ENCODE assay signal across 11 mouse cellular contexts in genomic region chr8:120724816-120725575, GRCm38 (mm10). TPM values are rescaled to one million over a fixed set of nuclear protein-coding genes. Genes with fewer than 3 reads are reported as not detected.
DNase-seq lines count a peak whose midpoint lies in the region; ATAC-seq lines count a peak whose summit lies in the region.
"Had no signal": no experiment of that assay in that cellular context is flagged by ENCODE, and none has a peak within 500 bp of the region (broad histone marks: within the 10 kb centered on the region; RNA-seq: fewer than 3 reads in every experiment).

No protein-coding gene starts in this region.

- peak; percentile 23 for ATAC-seq in intestine, embryonic 15.5 days
- no peak for ATAC-seq in erythroid progenitor cell, adult 5-6 weeks (replicated peaks; ENCODE audit: low FRiP score, poor library complexity, severe bottlenecking)

- H3K9ac ChIP-seq in intestine, embryonic 15.5 days, result no peak overlapping the region
- H3K9ac ChIP-seq: embryonic facial prominence, embryonic 15.5 days; heart, embryonic 15.5 days; liver, embryonic 15.5 days had no signal

- H3K36me3 ChIP-seq in intestine, embryonic 15.5 days, result no peaks in the 10 kb centered on the region
- no peaks in the 10 kb centered on the region for H3K36me3 ChIP-seq in forebrain, embryonic 10.5 days (replicated peaks)
- H3K36me3 ChIP-seq: embryonic facial prominence, embryonic 15.5 days; heart, embryonic 15.5 days; liver, embryonic 15.5 days had no signal

- 62% methylated on average over 17 of the region's 17 CpGs for WGBS in intestine, embryonic 15.5 days
- WGBS in forebrain, embryonic 10.5 days, result 88% methylated on average over 17 of the region's 17 CpGs

- H3K27me3 ChIP-seq in intestine, embryonic 15.5 days (replicated peaks), result no peaks in the 10 kb centered on the region
- H3K27me3 ChIP-seq in forebrain, embryonic 10.5 days (ENCODE audit: poor library complexity, severe bottlenecking), result peaks cover 2% of the 10 kb centered on the region; the same call in 1 of the 2 replicates
- H3K27me3 ChIP-seq: embryonic facial prominence, embryonic 15.5 days; liver, embryonic 15.5 days had no signal

- peaks cover 4% of the 10 kb centered on the region; the same call in 1 of the 2 replicates for H3K4me1 ChIP-seq in intestine, embryonic 15.5 days (replicated peaks)
- H3K4me1 ChIP-seq in forebrain, embryonic 10.5 days, result no peaks in the 10 kb centered on the region
- H3K4me1 ChIP-seq: embryonic facial prominence, embryonic 15.5 days; heart, embryonic 15.5 days had no signal

- H3K9me3 ChIP-seq in intestine, embryonic 15.5 days, result no peaks in the 10 kb centered on the region
- H3K9me3 ChIP-seq in forebrain, embryonic 10.5 days, result peaks cover 9% of the 10 kb centered on the region; the same call in 1 of the 2 replicates
- H3K9me3 ChIP-seq: embryonic facial prominence, embryonic 15.5 days; heart, embryonic 15.5 days; liver, embryonic 15.5 days had no signal

- DNase-seq in kidney, adult 18-20 months, result peak; percentile 44
- no peak for DNase-seq in kidney, postnatal 4 days
- DNase-seq in naive thymus-derived CD4-positive, alpha-beta T cell, adult 2 months (ENCODE audit: low read depth), result peak; percentile 46
- DNase-seq in thymus, postnatal 25 days, result peak; percentile 60
- no peak for DNase-seq in right cerebral cortex, postnatal 25 days
- DNase-seq in forebrain, embryonic 10.5 days (ENCODE audit: extremely low spot score, low spot score), result no peak

- no peak overlapping the region for H3K4me2 ChIP-seq in intestine, embryonic 15.5 days (replicated peaks)
- H3K4me2 ChIP-seq: embryonic facial prominence, embryonic 15.5 days; heart, embryonic 15.5 days; liver, embryonic 15.5 days had no signal

- H3K27ac ChIP-seq in intestine, embryonic 15.5 days, result peak overlapping the region; percentile 51
- no peak overlapping the region for H3K27ac ChIP-seq in forebrain, embryonic 10.5 days
- H3K27ac ChIP-seq: embryonic facial prominence, embryonic 15.5 days; heart, embryonic 15.5 days; liver, embryonic 15.5 days had no signal

- no peak overlapping the region for H3K4me3 ChIP-seq in intestine, embryonic 15.5 days (replicated peaks)
- H3K4me3 ChIP-seq in forebrain, embryonic 10.5 days, result no peak overlapping the region
- H3K4me3 ChIP-seq: embryonic facial prominence, embryonic 15.5 days; heart, embryonic 15.5 days; liver, embryonic 15.5 days had no signal

RNA-seq across cellular contexts. Expression of gene Irf8, which starts 11.2 kb away (rescaled TPM):
- 41.9 and 46.6 TPM in 2 replicates for polyA plus RNA-seq in intestine, embryonic 15.5 days (2015; fragmentation: Nextera tagmentation; extraction: Ambion mirVana)
- 11.9 and 18.9 TPM in 2 replicates for total RNA-seq in erythroid progenitor cell, adult 5-6 weeks (2015; ENCODE audit: low replicate concordance)
- total RNA-seq in erythroid progenitor cell, adult 5-6 weeks (2017; ENCODE audit: low replicate concordance), result 11.4 and 20.3 TPM in 2 replicates
- polyA plus RNA-seq in forebrain, embryonic 10.5 days (2016; fragmentation: Nextera tagmentation; extraction: Ambion mirVana), result 4.5 and 5.0 TPM in 2 replicates

RNA-seq across cellular contexts. Expression of gene Emc8, which starts 56.6 kb away (rescaled TPM):
- 235 and 246 TPM in 2 replicates for polyA plus RNA-seq in intestine, embryonic 15.5 days (2015; fragmentation: Nextera tagmentation; extraction: Ambion mirVana)
- total RNA-seq in erythroid progenitor cell, adult 5-6 weeks (2015; ENCODE audit: low replicate concordance), result 34.4 and 49.0 TPM in 2 replicates
- 11.4 and 48.0 TPM in 2 replicates for total RNA-seq in erythroid progenitor cell, adult 5-6 weeks (2017; ENCODE audit: low replicate concordance)
- 379 and 400 TPM in 2 replicates for polyA plus RNA-seq in forebrain, embryonic 10.5 days (2016; fragmentation: Nextera tagmentation; extraction: Ambion mirVana)

RNA-seq across cellular contexts. Expression of gene Cox4i1, which starts 57.0 kb away (rescaled TPM):
- polyA plus RNA-seq in intestine, embryonic 15.5 days (2015; fragmentation: Nextera tagmentation; extraction: Ambion mirVana), result 1,472 and 1,529 TPM in 2 replicates
- 389 and 392 TPM in 2 replicates for total RNA-seq in erythroid progenitor cell, adult 5-6 weeks (2015; ENCODE audit: low replicate concordance)
- 156 and 224 TPM in 2 replicates for total RNA-seq in erythroid progenitor cell, adult 5-6 weeks (2017; ENCODE audit: low replicate concordance)
- polyA plus RNA-seq in forebrain, embryonic 10.5 days (2016; fragmentation: Nextera tagmentation; extraction: Ambion mirVana), result 865 and 885 TPM in 2 replicates

RNA-seq across cellular contexts. Expression of gene Gm27021, which starts 57.1 kb away (rescaled TPM):
- polyA plus RNA-seq in intestine, embryonic 15.5 days (2015; fragmentation: Nextera tagmentation; extraction: Ambion mirVana), result 2.0 and 2.2 TPM in 2 replicates
- not detected in 2 replicates for total RNA-seq in erythroid progenitor cell, adult 5-6 weeks (2015; ENCODE audit: low replicate concordance)
- total RNA-seq in erythroid progenitor cell, adult 5-6 weeks (2017; ENCODE audit: low replicate concordance), result not detected in 2 replicates
- polyA plus RNA-seq in forebrain, embryonic 10.5 days (2016; fragmentation: Nextera tagmentation; extraction: Ambion mirVana), result 3.2 and 4.0 TPM in 2 replicates

Comparison
In these comparisons a context has a peak if more than half of its experiments do, and no peak if none do; other contexts are left out.
1. DNase-seq: peak in kidney, adult 18-20 months (single experiment), naive thymus-derived CD4-positive, alpha-beta T cell, adult 2 months (single experiment) and thymus, postnatal 25 days (single experiment); none in kidney, postnatal 4 days (0 of 2), right cerebral cortex, postnatal 25 days (single experiment) and forebrain, embryonic 10.5 days (single experiment).